Mouse (Mus musculus) gastrocnemius, postnatal 36 days (tissue): Measurements from ENCODE around the gene Sema3b. TPM values are rescaled to one million over a fixed set of nuclear protein-coding genes. Genes with fewer than 3 reads are reported as not detected.
"Not testable (repeated sequence)": the region's sequence is repeated elsewhere in the genome, so short reads cannot be mapped to it uniquely, and the experiment has no call there.

Source experiments
- DNase-seq, 2 experiments: peaks; one replicate each; pipeline ENCODE4 v3.0.0; 2022
- intact Hi-C: fragments of 180-260 bp; cut with DNase I; formaldehyde crosslinking; loops from one replicate; pipeline ENCODE4 v1.15.1; 2025
- total RNA-seq, 2 experiments: library from RNA; stranded (reverse); gene quantifications; 2 replicates each; pipeline ENCODE4 v1.2.3; 2021

The Sema3b gene
- total RNA-seq, 2 experiments from 2014 or later, result 13.1 to 17.5 TPM

- intact Hi-C loops, result no loop called here
- peak; percentile 77 to 85 for DNase-seq
Measured at GRCm38 (mm10) chr9:107576357-107577107, 32.5 kb downstream of the Sema3b start, which contains the start of gene Hyal1. TSS of gene Hyal1 (plus strand) at chr9:107576927.

GRCm38 (mm10) chr9:107575579-107576356 lies 33.3 kb downstream of the Sema3b start:
- intact Hi-C loops, result no loop called here

GRCm38 (mm10) chr9:107573774-107574173 lies 35.3 kb downstream of the Sema3b start:
- DNase-seq, intact Hi-C loops: not testable (repeated sequence)

More at GRCm38 (mm10) chr9:107575579-107576356, 33.3 kb downstream of the Sema3b start:
- no peak for DNase-seq

GRCm38 (mm10) chr9:107572327-107572662 lies 36.7 kb downstream of the Sema3b start:
- intact Hi-C loops, result no loop called here
- no peak for DNase-seq

GRCm38 (mm10) chr9:107571534-107572326 lies 37.3 kb downstream of the Sema3b start:
- DNase-seq, result no peak

GRCm38 (mm10) chr9:107570845-107571244 lies 38.2 kb downstream of the Sema3b start:
- intact Hi-C loops, result no loop called here
- DNase-seq, result no peak

More at GRCm38 (mm10) chr9:107571534-107572326, 37.3 kb downstream of the Sema3b start:
- intact Hi-C loops, result no loop called here

- DNase-seq, result no peak
- intact Hi-C loops, result no loop called here
Measured at GRCm38 (mm10) chr9:107570016-107570415, 39.0 kb downstream of the Sema3b start.

- intact Hi-C loops, result no loop called here
- no peak for DNase-seq
Measured at GRCm38 (mm10) chr9:107569270-107569669, 39.8 kb downstream of the Sema3b start.

- intact Hi-C loops, result no loop called here
- DNase-seq, result peak; percentile 81 to 82
Measured at GRCm38 (mm10) chr9:107568331-107569261, 40.4 kb downstream of the Sema3b start.

- DNase-seq, result no peak
- intact Hi-C loops, result no loop called here
Measured at GRCm38 (mm10) chr9:107567702-107568319, 41.2 kb downstream of the Sema3b start, which contains the start of gene Hyal2. TSS of gene Hyal2 (plus strand) at chr9:107567945.

- DNase-seq, result no peak
- intact Hi-C loops, result no loop called here
Measured at GRCm38 (mm10) chr9:107566855-107567254, 42.2 kb downstream of the Sema3b start.

GRCm38 (mm10) chr9:107566041-107566709 lies 42.9 kb downstream of the Sema3b start:
- intact Hi-C loops, result no loop called here

GRCm38 (mm10) chr9:107565556-107565955 lies 43.5 kb downstream of the Sema3b start:
- DNase-seq, intact Hi-C loops: not testable (repeated sequence)

More at GRCm38 (mm10) chr9:107566041-107566709, 42.9 kb downstream of the Sema3b start:
- DNase-seq, result peak; percentile 78 to 81

- intact Hi-C loops, result no loop called here
- DNase-seq, result peak; percentile 85 to 93
Measured at GRCm38 (mm10) chr9:107563029-107563581, 45.9 kb downstream of the Sema3b start, which contains the start of gene Tusc2. TSS of gene Tusc2 (plus strand) at chr9:107563255.

GRCm38 (mm10) chr9:107556346-107556745 lies 52.7 kb downstream of the Sema3b start:
- intact Hi-C loops, result no loop called here
- DNase-seq, result no peak

GRCm38 (mm10) chr9:107555701-107556100 lies 53.3 kb downstream of the Sema3b start:
- intact Hi-C loops, result no loop called here
- no peak for DNase-seq

- intact Hi-C loops, result no loop called here
Measured at GRCm38 (mm10) chr9:107555031-107555457, 54.0 kb downstream of the Sema3b start.

GRCm38 (mm10) chr9:107554319-107554825 lies 54.7 kb downstream of the Sema3b start:
- intact Hi-C loops, result no loop called here
- peak; percentile 88 to 93 for DNase-seq

More at GRCm38 (mm10) chr9:107555031-107555457, 54.0 kb downstream of the Sema3b start:
- peak; percentile 65 to 66 for DNase-seq
